Mouse (Mus musculus): ENCODE measurements around the gene Slc25a23. TPM values are rescaled to one million over a fixed set of nuclear protein-coding genes. Genes with fewer than 3 reads are reported as not detected.
"Not testable (repeated sequence)": the region's sequence is repeated elsewhere in the genome, so short reads cannot be mapped to it uniquely, and the experiment has no call there.

Slc25a23 gene
- total RNA-seq, 2 experiments from 2014 or later: 347 to 354 TPM

DNA sequence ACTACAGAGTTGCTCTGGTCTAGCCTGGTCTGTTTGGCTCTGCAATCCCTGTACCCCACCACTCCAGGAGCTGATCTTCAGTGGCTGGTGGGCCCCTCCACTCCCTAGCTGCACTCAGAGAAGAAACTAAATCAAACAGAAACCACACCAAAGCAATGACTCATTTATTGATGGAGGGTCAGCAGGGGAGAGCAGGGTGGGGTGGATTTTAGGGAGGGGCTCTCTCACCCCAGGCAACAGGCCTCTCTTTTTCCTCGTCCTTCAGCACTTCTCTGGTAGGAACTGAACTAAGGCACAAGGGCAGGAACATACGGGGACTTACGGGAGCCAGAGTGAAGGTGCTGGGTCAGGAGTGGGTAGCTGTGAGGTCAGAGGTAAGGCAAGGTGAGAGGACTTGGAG, 20.3 kb upstream of the Slc25a23 start:
- no peak for DNase-seq (ENCODE audit: low spot score in 2 of 2)
- intact Hi-C loops (cut with DNase I): no loop called here

GRCm38 (mm10) chr17:57078336-57078735, 18.7 kb upstream of the Slc25a23 start, which contains the start of gene Dennd1c:
Dennd1c (minus strand) TSS chr17:57078514.
- intact Hi-C loops (cut with DNase I): no loop called here
- no peak for DNase-seq (ENCODE audit: low spot score in 2 of 2)

GRCm38 (mm10) chr17:57076916-57077315, 17.3 kb upstream of the Slc25a23 start:
- intact Hi-C loops (cut with DNase I): no loop called here
- no peak for DNase-seq (ENCODE audit: low spot score in 2 of 2)

- intact Hi-C loops (cut with DNase I): no loop called here
- DNase-seq (ENCODE audit: low spot score in 2 of 2): no peak
Measured at GRCm38 (mm10) chr17:57070699-57071098, 11.0 kb upstream of the Slc25a23 start.

DNA sequence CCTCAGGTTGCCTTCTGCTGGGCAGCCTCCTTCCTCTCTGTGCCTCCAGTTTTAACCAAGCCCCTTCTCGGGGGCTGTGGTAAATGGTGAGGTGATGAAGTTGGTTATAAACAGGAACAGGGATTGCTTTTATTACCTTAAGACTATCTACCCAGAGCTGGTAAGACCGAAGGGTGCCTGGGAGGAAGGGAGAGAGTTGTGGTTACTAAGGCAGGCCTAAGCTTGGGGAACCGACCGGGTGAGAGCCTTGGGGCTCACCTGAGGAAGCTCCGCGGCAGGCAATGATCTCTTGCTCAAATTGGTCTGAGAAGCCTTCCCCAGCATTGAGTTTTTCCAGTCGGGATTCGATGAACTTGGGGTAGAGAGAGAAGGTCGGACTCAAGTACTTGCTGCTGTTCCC, 10.6 kb upstream of the Slc25a23 start:
- intact Hi-C loops (cut with DNase I): no loop called here
- DNase-seq (ENCODE audit: low spot score in 2 of 2): no peak

GRCm38 (mm10) chr17:57066908-57067307, 7.2 kb upstream of the Slc25a23 start:
- DNase-seq (ENCODE audit: low spot score in 2 of 2): no peak
- intact Hi-C loops (cut with DNase I): no loop called here

DNA sequence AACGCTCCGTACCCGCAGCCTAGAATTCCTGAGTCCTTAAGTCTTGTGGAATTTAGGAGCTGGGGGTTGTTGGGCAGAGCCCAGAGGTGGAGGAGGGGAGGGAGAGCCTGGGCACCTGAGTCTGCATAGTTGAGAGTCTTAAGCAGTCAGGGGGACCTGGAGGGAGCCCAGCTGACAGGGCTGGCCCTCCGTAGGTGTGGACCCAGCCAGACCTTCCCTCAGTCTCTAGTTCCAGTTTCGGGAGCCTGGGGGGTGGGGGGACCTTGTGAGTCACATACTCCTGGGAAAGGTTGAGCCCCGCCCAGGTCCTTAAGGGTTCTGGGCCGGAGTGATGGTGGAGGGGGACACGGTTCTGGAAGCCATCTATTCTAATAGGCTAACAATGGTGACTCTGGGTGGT, 3.4 kb upstream of the Slc25a23 start:
- DNase-seq (ENCODE audit: low spot score in 2 of 2): no peak
- intact Hi-C loops (cut with DNase I): no loop called here

- no peak for DNase-seq (ENCODE audit: low spot score in 2 of 2)
- intact Hi-C loops (cut with DNase I): no loop called here
Measured at GRCm38 (mm10) chr17:57062548-57062947, 2.9 kb upstream of the Slc25a23 start.

DNA sequence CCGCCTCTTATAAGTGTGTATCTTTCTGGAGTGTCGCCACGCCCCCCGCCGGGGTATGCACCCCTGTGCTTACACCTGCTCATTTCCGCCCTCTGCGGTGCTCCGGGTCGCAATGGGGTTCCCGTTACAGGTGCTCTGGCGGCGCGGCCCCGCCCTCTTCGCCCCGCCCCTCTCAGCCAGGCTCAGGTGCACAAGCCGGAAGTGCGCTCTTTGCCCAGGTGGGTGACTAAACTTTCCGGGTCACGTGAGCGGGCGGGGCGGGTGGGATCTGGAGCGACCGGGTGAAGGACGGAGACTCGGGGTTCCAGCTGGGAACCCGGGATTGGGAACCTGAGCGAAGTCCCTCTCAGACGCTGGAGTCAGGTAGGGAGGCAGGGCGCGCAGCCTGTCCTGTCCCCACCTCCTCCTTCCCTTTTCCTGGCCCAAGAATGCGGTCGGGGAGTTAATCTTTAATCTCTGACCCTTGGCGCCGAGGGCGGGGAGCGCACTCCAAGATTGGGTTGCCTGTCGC, 2.4 kb upstream of the Slc25a23 start:
- no peak for DNase-seq (ENCODE audit: low spot score in 2 of 2)
- intact Hi-C loops (cut with DNase I): no loop called here

DNA sequence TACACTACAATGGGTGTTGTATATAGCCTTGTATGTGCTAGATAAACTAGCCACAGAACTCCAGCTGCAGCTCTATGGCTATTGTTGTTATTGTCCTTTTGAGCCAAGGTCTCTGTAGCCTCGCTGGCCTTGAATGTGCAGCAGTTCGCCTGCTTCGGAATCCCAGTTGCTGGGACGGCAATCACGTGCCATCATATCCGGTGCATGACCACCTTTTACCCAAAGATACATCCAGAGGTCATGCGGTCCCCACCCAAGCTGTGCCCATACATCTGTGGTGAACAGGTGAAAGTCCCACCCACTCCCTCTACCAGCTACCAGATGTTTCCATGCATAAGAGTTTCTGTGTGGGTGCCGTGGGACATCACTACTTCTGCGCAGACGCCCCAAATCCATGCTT, 1.4 kb upstream of the Slc25a23 start:
- no peak for DNase-seq (ENCODE audit: low spot score in 2 of 2)
- intact Hi-C loops (cut with DNase I): no loop called here

DNA sequence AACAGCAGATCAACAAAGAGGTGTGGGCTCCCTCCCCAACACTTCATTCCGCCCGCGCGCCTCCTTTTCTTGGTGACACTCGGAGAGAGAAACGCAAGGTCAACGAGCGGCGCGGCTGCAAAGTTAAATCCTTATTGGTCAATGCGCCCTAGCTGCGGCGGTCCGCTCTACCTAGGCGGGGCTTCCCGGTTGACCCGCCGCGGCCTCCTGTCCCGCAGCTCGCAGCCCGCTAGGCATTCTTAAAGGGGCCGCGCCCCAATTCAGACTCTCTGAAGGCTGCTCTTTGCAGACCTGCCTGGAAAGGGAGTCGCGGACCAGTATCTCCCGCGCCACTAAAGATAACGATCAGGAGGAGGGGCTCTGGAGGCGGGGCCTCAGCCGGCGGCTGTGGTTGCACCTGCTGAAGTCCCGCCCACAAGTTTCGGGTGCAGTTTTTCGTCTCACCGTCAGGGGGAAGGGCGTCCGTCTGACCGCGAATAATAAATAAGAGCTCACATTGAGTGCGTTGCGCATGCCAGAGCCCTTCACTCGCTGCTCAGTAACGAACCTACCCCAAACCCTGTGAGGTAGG, 653 bp upstream of the Slc25a23 start:
- DNase-seq (ENCODE audit: low spot score in 2 of 2): peak; percentile 96 to 98
- intact Hi-C loops (cut with DNase I): no loop called here

DNA sequence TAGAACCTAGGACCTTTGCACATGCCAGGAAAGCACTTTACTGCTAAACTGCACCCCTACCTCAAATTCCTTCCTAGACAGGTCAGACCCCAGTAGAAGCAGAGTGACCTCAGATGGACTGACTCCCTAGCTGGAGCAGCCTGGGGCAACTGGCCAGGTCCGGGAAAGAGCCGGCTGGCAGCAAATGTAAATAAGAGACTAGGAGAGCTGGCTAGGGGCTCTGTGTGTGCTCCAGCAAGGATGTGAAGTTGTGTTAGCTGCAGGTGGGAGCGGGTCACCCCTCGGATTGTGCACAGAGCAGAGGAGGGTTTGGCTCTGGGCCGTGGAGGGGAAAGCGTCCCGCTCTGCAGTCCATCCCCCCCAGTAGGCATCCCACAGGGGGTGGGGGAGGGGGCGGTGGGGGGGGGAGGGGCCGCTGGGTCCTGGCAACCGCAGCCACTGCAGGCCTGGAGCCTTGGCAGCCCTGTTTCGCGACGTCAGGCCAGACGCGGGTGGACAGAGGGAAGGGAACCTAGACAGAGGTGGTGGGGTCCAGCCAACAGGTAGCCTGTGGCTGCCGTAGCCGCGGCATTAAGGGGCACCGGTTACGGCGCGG, 675 bp downstream of the Slc25a23 start, which contains the start of gene Crb3:
TSS of gene Crb3 (plus strand) at position 215 of the 595 bp plus-strand sequence.
- intact Hi-C loops (cut with DNase I): no loop called here
- DNase-seq (ENCODE audit: low spot score in 2 of 2): peak in 1 of 2 experiments; percentile 29

DNA sequence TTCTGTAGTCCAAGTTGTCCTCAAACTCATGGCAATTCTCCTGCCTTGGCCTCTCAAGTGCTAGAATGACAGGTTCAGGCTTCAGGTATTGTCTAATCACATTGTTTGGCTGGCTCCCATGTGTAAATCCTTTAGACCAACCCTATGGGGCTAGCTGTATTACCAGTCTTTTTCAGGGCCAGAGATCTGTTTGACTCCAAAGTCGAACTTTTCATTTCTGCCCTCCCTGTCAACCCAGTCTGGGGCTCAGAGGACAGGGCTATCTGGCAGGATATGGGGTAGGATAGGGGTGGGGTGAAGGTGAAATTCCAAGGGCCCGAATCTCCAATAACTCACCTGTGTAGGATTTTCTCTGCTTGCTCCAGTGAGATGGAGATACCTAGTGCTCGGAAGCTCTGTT, 3.4 kb downstream of the Slc25a23 start:
- DNase-seq (ENCODE audit: low spot score in 2 of 2): no peak
- intact Hi-C loops (cut with DNase I): no loop called here

DNA sequence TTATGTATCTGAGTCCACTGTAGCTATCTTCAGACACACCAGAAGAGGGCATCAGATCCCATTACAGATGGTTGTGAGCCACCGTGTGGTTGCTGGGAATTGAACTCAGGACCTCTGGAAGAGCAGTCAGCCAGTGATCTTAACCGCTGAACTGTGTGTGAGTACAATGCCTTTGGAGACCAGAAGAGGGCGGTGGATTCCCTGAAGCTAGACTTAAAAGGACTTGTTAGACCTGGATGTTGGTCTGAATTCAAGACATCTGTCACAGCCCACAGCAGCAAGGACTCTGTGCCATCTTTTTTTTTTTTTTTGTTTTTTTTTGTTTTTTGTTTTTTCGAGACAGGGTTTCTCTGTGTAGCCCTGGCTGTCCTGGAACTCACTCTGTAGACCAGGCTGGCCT, 8.0 kb downstream of the Slc25a23 start:
- intact Hi-C loops (cut with DNase I); DNase-seq (ENCODE audit: low spot score in 2 of 2): not testable (repeated sequence)

GRCm38 (mm10) chr17:57048816-57049215, 10.8 kb downstream of the Slc25a23 start:
- intact Hi-C loops (cut with DNase I): no loop called here
- no peak for DNase-seq (ENCODE audit: low spot score in 2 of 2)

GRCm38 (mm10) chr17:57047406-57047805, 12.3 kb downstream of the Slc25a23 start:
- no peak for DNase-seq (ENCODE audit: low spot score in 2 of 2)
- intact Hi-C loops (cut with DNase I): no loop called here

DNA sequence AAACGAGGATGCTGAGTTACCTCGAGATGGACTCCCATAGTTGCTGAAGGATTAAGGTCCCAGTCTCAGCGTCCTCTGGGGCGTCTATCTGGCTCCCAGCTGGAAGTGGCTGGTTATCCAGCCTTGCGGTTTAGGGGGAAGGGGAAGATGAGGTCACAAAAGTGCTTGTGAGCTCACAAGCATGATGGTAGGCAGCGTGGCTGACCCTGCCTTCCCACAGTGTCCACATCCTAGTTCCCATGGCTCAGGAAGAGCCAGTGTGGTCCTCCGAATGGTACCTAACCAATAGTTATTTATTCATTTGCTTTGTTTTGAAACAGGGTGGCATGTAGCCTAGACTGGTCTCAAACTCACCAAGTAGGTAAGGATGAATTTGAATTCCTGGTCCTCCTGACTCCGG, 18.1 kb downstream of the Slc25a23 start, which contains the start of gene Slc25a41:
TSS of gene Slc25a41 (minus strand) at position 101 of the 400 bp plus-strand sequence.
- DNase-seq (ENCODE audit: low spot score in 2 of 2): no peak
- intact Hi-C loops (cut with DNase I): no loop called here

DNA sequence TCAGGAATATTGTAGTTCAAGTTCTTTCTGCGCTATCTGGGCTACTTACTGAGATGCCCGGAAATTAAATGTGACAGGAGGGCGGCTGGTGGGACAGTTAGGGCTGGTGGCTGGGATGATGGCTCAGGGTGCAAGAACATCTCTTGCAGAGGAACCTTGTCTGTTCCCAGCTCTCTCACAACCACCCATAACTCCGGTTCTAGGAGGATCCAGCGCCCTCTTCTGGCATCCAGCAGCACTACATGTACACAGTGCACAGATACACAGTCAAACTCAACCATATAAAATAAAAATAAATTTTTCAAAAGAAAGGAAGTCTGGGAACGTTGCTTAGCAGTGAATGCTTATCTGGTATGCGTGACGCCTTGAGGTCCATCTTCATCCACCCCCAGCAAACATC, 20.7 kb downstream of the Slc25a23 start:
- intact Hi-C loops (cut with DNase I): no loop called here
- DNase-seq (ENCODE audit: low spot score in 2 of 2): no peak

GRCm38 (mm10) chr17:57032854-57033253, 26.8 kb downstream of the Slc25a23 start:
- intact Hi-C loops (cut with DNase I): no loop called here
- DNase-seq (ENCODE audit: low spot score in 2 of 2): no peak

DNA sequence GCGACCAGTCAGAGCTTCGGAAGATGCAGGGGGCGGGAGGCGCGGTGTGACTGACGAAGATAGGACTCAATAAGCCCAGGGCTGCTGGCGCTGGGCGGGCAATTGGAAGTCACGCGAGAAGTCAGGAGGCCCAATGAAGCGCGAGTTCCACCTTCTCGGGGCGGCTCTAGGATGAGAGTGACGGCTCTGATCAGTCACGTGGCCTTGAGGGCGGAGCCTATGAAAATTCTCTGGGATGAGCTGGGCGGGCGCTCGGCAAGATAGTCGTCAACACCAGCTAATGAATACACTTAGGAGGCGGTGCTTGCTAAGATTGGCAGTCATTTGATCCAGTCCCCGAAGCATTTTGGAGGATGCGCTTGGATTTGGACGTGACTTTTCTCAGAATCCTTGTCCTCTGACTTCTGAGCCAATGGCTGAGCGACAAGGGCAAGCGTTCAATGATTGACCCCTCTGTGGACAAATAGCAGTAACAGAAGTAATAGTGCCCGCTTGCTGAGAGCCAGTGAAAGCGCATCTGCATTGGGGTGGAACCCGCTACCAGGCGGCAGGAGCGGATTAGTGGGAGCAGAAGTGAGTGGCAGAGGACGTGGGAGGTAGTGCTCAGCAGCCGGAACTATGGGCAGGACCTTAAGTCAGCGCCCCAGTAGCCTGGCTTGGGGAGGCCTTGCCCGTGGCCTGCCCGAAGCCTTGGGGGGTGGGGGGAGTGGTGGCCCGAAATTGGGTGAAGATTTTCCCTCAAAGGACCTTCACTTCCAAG, 27.8 kb downstream of the Slc25a23 start:
- intact Hi-C loops (cut with DNase I): no loop called here
- peak; percentile 99 to 100 for DNase-seq (ENCODE audit: low spot score in 2 of 2)

All from left cerebral cortex, postnatal 36 days (tissue).